Mouse (Mus musculus) G1E (cell line): ENCODE results near the gene Prkcd. TPM values are rescaled to one million over a fixed set of nuclear protein-coding genes. Genes with fewer than 3 reads are reported as not detected.

Experiments used
- ATAC-seq: 2 replicates; pipeline ENCODE4 v1.8.0; 2016; ENCODE audit warnings: mild to moderate bottlenecking; ENCODE audit not compliant: insufficient number of reproducible peaks, poor library complexity, low FRiP score, severe bottlenecking; ENCODE audit errors: extremely low read depth
- DNase-seq: peaks from one replicate; pipeline ENCODE4 v3.0.0; 2012; ENCODE audit warnings: low spot score
- H3K27me3 ChIP-seq: 2 replicates; pipeline ENCODE4 v1.6.1; 2012; ENCODE audit warnings: mild to moderate bottlenecking, low read length, inconsistent platforms; ENCODE audit not compliant: insufficient read depth
- H3K36me3 ChIP-seq: replicated peaks from 2 replicates; pipeline ENCODE3; 2012; ENCODE audit warnings: mild to moderate bottlenecking, inconsistent platforms
- H3K4me1 ChIP-seq: 2 replicates; pipeline ENCODE4 v1.6.1; 2012; ENCODE audit warnings: low read depth, low read length, inconsistent platforms, mixed read lengths; ENCODE audit not compliant: insufficient read depth
- H3K4me3 ChIP-seq: 2 replicates; pipeline ENCODE4 v1.5.1; 2012; ENCODE audit warnings: low read depth, mild to moderate bottlenecking, inconsistent platforms, low read length, moderate library complexity, mixed read lengths
- H3K9me3 ChIP-seq: replicated peaks from 2 replicates; pipeline ENCODE4 v1.6.1; 2012; ENCODE audit warnings: inconsistent platforms
- CTCF ChIP-seq: IDR thresholded peaks from 2 replicates; pipeline ENCODE4 v1.5.1; 2012; ENCODE audit warnings: low read depth, low read length, inconsistent platforms, mixed read lengths
- GATA1 ChIP-seq: IDR thresholded peaks from 2 replicates; pipeline ENCODE4 v1.6.1; 2012; ENCODE audit warnings: borderline replicate concordance, low read length, inconsistent platforms, mixed read lengths
- GATA2 ChIP-seq: IDR thresholded peaks from 2 replicates; pipeline ENCODE4 v1.6.1; 2012; ENCODE audit warnings: low read depth, low read length, inconsistent platforms, borderline replicate concordance
- POLR2AphosphoS5 ChIP-seq: IDR thresholded peaks from 2 replicates; pipeline ENCODE4 v1.6.1; 2012; ENCODE audit warnings: low read depth, low read length, inconsistent platforms; ENCODE audit not compliant: insufficient replicate concordance
- TAL1 ChIP-seq: conservative IDR thresholded peaks from 2 replicates; pipeline ENCODE4 v1.6.1; 2012; ENCODE audit warnings: low read depth, low read length, inconsistent platforms, mixed read lengths
- polyA plus RNA-seq: library from polyadenylated mRNA; stranded (reverse); fragments of >175 nt; gene quantifications from 2 replicates; pipeline ENCODE4 v1.2.3, GENCODE M21; 2012
- total RNA-seq, 2 experiments: library from RNA; stranded (forward) in 1 of 2; stranded (reverse) in 1 of 2; fragments of 200-1000 nt in 1 of 2; fragments of >200 nt in 1 of 2; fragmentation: Nextera tagmentation in 1 of 2; gene quantifications; 2 replicates each; pipeline ENCODE4 v1.2.3; 2014 to 2017

Prkcd gene
- total and polyA plus RNA-seq, 3 experiments = 37.0 to 138 (median 43.9) TPM

DNA sequence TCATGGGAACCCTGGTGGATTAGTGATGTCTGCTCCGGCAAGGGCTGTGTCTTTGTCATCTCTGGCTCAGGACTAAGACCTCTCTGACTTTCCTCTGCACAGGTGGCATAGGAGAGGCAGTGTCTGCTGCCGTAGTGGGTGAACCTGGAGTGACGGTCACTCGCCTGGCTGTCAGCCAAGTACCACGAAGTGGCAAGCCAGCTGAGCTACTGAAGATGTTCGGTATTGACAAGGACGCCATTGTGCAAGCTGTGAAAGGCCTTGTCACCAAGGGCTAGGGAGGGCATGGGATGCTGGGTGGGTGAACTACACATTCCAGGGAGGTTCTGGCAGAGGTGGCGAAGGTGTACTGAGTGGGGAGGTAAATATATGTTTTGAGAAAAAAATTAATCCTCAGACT, 52.8 kb downstream of the Prkcd start:
- peaks cover 90% of the 10 kb centered on the region for H3K4me1 ChIP-seq
- H3K27me3 ChIP-seq = peaks cover 2% of the 10 kb centered on the region; the same call in 1 of the 2 replicates
- ATAC-seq (no peak), DNase-seq (no peak)
- TF ChIP-seq CTCF = no peak
- TF ChIP-seq GATA2 = no peak
- no peak for TF ChIP-seq TAL1
- TF ChIP-seq POLR2AphosphoS5 = no peak
- TF ChIP-seq GATA1 = no peak
- H3K9me3 ChIP-seq = no peaks in the 10 kb centered on the region
- H3K4me3 ChIP-seq = no peak overlapping the region
- peaks cover 83% of the 10 kb centered on the region for H3K36me3 ChIP-seq

DNA sequence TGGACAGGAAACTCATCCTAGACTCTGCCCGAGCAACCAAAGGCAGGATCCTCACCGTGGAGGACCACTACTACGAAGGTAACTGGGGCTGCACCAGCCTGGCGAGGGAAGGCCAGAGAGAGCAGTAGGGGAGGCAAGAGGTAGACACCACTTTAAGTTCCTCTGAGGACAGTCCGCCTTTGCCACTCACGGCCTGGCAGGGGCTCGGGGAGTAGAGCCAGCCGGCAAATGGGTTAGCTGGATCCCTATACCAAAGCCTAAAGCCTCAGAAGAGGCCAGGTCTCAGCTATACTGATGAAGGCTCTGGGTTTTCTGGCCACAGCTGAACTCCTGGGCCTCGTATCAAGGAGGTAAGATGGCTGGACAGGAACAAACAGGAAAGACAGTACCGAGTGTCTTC, 53.8 kb downstream of the Prkcd start:
- peaks cover 93% of the 10 kb centered on the region for H3K36me3 ChIP-seq

DNA sequence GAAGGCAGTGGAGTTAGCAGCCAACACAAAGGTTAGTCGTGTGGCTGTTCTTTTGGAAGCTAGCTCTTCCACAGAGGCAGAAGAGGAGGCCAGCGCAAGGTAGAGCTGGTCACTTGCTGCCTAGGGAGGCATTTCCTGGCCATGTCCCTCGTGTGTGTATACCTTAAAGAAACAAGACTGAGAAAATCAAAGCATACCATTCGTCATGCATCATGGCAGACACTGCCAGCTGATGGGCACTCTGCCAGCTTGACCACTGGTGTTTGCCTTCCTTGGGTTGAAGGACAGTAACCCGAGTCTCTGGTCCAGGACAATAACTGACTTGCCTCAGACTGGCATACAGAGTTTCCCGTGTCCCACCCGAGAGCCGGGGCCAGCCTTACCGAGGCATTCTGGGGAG, 55.7 kb downstream of the Prkcd start:
- Histone ChIP-seq H3K27me3 (peaks cover 2% of the 10 kb centered on the region; the same call in 1 of the 2 replicates), H3K9me3 (no peaks in the 10 kb centered on the region), H3K4me1 (peaks cover 92% of the 10 kb centered on the region), H3K36me3 (peaks cover 99% of the 10 kb centered on the region), H3K4me3 (no peak overlapping the region)
- no peak for ATAC-seq
- no peak for DNase-seq
- TF ChIP-seq GATA2 (no peak), POLR2AphosphoS5 (no peak; the same call in 1 of the 2 replicates), CTCF (no peak), TAL1 (no peak), GATA1 (no peak)

More for the DNA sequence above, 53.8 kb downstream of the Prkcd start:
- DNase-seq = no peak
- ATAC-seq = no peak
- Histone ChIP-seq H3K4me1 (peaks cover 89% of the 10 kb centered on the region), H3K27me3 (peaks cover 2% of the 10 kb centered on the region; the same call in 1 of the 2 replicates), H3K9me3 (no peaks in the 10 kb centered on the region), H3K4me3 (no peak overlapping the region)
- TF ChIP-seq POLR2AphosphoS5 = no peak
- no peak for TF ChIP-seq CTCF
- no peak for TF ChIP-seq TAL1
- no peak for TF ChIP-seq GATA2
- no peak for TF ChIP-seq GATA1

DNA sequence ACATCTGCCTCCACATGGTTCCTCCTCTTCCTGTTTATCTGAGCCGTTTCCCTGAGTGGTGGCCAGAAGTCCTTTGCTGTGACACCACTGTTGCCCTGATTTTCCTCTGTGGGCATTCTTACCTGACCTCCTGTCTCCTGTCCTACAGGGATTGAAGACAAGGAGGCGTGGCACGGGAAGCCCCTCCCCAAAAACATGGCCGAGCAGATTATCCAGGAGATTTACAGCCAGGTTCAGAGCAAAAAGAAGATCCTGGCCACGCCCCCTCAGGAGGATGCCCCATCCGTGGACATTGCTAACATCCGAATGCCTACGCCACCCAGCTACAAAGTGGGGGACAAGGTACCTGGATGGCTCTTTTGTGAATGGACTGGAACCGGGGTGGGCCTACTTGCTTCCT, 58.0 kb downstream of the Prkcd start:
- TF ChIP-seq CTCF (no peak), TAL1 (no peak), POLR2AphosphoS5 (no peak; the same call in 1 of the 2 replicates), GATA1 (no peak), GATA2 (no peak)
- Histone ChIP-seq H3K36me3 (peaks cover 99% of the 10 kb centered on the region), H3K4me3 (no peak overlapping the region), H3K9me3 (no peaks in the 10 kb centered on the region), H3K27me3 (peaks cover 2% of the 10 kb centered on the region; the same call in 1 of the 2 replicates), H3K4me1 (peaks cover 91% of the 10 kb centered on the region)
- ATAC-seq = no peak
- no peak for DNase-seq

DNA sequence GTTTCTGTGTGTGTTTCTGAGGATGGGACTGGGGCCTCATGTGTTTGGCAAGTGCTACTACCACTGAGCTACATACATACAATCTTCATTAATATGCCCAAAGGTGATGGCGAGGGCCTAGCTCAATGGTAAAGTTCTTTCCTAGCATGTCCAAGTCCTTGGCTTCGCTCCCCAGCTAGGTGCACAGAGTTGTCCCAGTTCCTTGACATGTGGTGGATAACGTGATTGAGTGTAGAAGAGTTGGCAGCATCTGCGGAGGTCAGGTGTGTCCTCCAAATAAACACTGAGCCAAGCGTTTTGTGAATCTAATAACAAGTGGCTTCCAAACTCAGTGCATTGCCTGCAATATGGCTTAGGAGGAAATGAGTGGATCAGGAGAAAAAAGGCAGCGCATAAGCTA, 59.7 kb downstream of the Prkcd start:
- ATAC-seq (no peak), DNase-seq (no peak)
- Histone ChIP-seq H3K9me3 (no peaks in the 10 kb centered on the region), H3K4me1 (peaks cover 84% of the 10 kb centered on the region), H3K27me3 (peaks cover 2% of the 10 kb centered on the region; the same call in 1 of the 2 replicates), H3K4me3 (no peak overlapping the region), H3K36me3 (peaks cover 92% of the 10 kb centered on the region)
- TF ChIP-seq POLR2AphosphoS5 (no peak), TAL1 (no peak), GATA2 (no peak), GATA1 (no peak), CTCF (no peak)

DNA sequence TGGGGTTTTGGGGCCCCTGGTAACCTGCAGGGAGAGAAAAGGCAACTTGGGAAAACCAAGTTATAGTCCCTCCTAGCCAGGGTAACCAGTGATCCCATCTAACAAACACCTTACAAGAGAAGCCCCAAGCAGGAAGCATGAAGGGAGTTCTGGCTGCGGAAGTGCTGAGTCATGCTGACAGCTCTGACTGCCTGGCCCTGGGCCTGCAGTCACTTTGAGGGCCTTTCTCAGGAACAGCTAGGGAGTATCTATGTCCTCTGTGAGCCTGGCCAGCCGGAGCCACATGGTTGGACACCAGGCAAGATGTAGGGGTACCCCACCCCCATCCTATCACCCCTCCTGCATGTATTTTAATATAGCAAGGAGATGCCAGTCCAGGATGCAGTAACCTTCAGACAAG, 61.6 kb downstream of the Prkcd start:
- TF ChIP-seq GATA2 (no peak), POLR2AphosphoS5 (no peak), GATA1 (no peak), CTCF (no peak), TAL1 (no peak)
- Histone ChIP-seq H3K4me1 (peaks cover 84% of the 10 kb centered on the region), H3K36me3 (peaks cover 92% of the 10 kb centered on the region), H3K4me3 (peak overlapping the region; percentile 20; the same call in 1 of the 2 replicates), H3K27me3 (no peaks in the 10 kb centered on the region), H3K9me3 (no peaks in the 10 kb centered on the region)
- peak; percentile 62 for ATAC-seq
- peak; percentile 64 for DNase-seq

DNA sequence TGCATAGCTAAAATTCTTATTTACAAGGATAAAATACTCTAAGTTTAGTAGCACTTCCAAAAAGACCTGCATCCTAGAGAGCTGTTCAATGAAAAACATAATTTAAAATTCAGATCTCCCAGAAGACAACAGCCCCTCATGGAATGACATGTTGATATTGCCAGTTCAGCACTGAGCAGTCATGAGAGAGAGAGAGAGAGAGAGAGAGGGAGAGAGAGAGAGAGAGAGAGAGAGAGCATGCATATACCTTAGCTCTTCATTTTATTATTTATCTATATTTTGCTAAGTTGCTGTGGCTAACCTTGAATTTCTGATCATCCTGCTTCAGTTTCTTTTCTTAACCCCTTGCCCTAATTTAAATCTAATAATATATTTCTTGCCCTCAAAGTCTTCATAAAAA, 63.7 kb downstream of the Prkcd start:
- Histone ChIP-seq H3K27me3 (no peaks in the 10 kb centered on the region), H3K4me3 (no peak overlapping the region), H3K36me3 (peaks cover 93% of the 10 kb centered on the region), H3K4me1 (peaks cover 88% of the 10 kb centered on the region), H3K9me3 (no peaks in the 10 kb centered on the region)
- TF ChIP-seq GATA2 (no peak), GATA1 (no peak), POLR2AphosphoS5 (no peak), CTCF (no peak), TAL1 (no peak)
- ATAC-seq (no peak), DNase-seq (no peak)
